Mouse (Mus musculus): ENCODE results near the gene Nhsl1.

- TF ChIP-seq CTCF (IDR thresholded peaks at IDR 0.05) (peak; percentile 32), EP300 (IDR thresholded peaks at IDR 0.05) (no peak)
Observed at GRCm38 (mm10) chr10:18333575-18333974, 14.8 kb downstream of the Nhsl1 start.
